Mouse (Mus musculus): ENCODE results near the gene Mthfr.

- no peak for TF ChIP-seq CTCF (conservative IDR thresholded peaks at IDR 0.05 in 1 of 2, IDR thresholded peaks at IDR 0.05 in 1 of 2; ENCODE audit: low read depth in 2 of 2, low read length in 2 of 2)
- TF ChIP-seq CHD1 (IDR thresholded peaks at IDR 0.05; ENCODE audit: low read depth, low read length): no peak
- TF ChIP-seq EP300 (IDR thresholded peaks at IDR 0.05; ENCODE audit: low read length): no peak
Observed at GRCm38 (mm10) chr4:148075881-148076280, 37.0 kb downstream of the Mthfr start.

Measured in CH12.LX (cell line).